Mouse (Mus musculus) lung, embryonic 14.5 days (tissue): ENCODE data around the gene Slc4a8. TPM values are rescaled to one million over a fixed set of nuclear protein-coding genes. Genes with fewer than 3 reads are reported as not detected.
"Not testable (repeated sequence)": the region's sequence is repeated elsewhere in the genome, so short reads cannot be mapped to it uniquely, and the experiment has no call there.

ENCODE experiments used
- ATAC-seq: fragments of 200-750 bp; cut with Nextera tagmentation; 2 replicates; pipeline ENCODE4 v1.8.0; 2017; ENCODE audit warnings: mild to moderate bottlenecking, moderate TSS enrichment, moderate library complexity; ENCODE audit not compliant: insufficient read depth
- DNase-seq: peaks from one replicate; pipeline ENCODE4 v3.0.0-alpha.2; 2015
- H3K27ac ChIP-seq: fragments of 300-500 bp; sonication (generic); 2 replicates; pipeline ENCODE4 v1.5.1; 2014; ENCODE audit warnings: low read depth, mild to moderate bottlenecking, moderate library complexity
- H3K27me3 ChIP-seq: fragments of 300-500 bp; sonication (generic); 2 replicates; pipeline ENCODE4 v1.6.1; 2014; ENCODE audit warnings: low read length, control low read depth; ENCODE audit not compliant: insufficient read depth
- H3K36me3 ChIP-seq: fragments of 300-500 bp; sonication (generic); 2 replicates; pipeline ENCODE4 v1.6.1; 2014; ENCODE audit warnings: control low read depth; ENCODE audit not compliant: insufficient read depth
- H3K4me1 ChIP-seq: fragments of 300-500 bp; sonication (generic); 2 replicates; pipeline ENCODE4 v1.6.1; 2014; ENCODE audit warnings: antibody characterized with exemption, control low read depth; ENCODE audit not compliant: insufficient read depth
- H3K4me2 ChIP-seq: fragments of 300-500 bp; sonication (generic); 2 replicates; pipeline ENCODE4 v1.6.1; 2014; ENCODE audit warnings: mild to moderate bottlenecking
- H3K4me3 ChIP-seq: fragments of 300-500 bp; sonication (generic); 2 replicates; pipeline ENCODE4 v1.5.1; 2014; ENCODE audit warnings: low read depth, low read length
- H3K9ac ChIP-seq: fragments of 300-500 bp; sonication (generic); 2 replicates; pipeline ENCODE4 v1.6.1; 2014
- H3K9me3 ChIP-seq: fragments of 300-500 bp; sonication (generic); 2 replicates; pipeline ENCODE4 v1.6.1; 2016; ENCODE audit warnings: low read depth, low read length, control low read depth
- CTCF ChIP-seq: IDR thresholded peaks from 2 replicates; pipeline ENCODE4 v1.5.1; 2016; ENCODE audit warnings: antibody characterized with exemption, low read depth
- WGBS: fragments of 180-500 bp; shearing (Covaris S2); extraction: QIAGEN DNeasy Blood & Tissue Kit; methylation state at CpG from one replicate; pipeline ENCODE4 v1.1.7; 2014; 5-methylcytosine and 5-hydroxymethylcytosine counted together
- polyA plus RNA-seq: library from polyadenylated mRNA; unstranded; fragments of >200 nt; fragmentation: Nextera tagmentation; extraction: Ambion mirVana; gene quantifications from 2 replicates; pipeline ENCODE4 v1.2.1, GENCODE M21; 2014

Slc4a8 gene
- polyA plus RNA-seq, 1 experiment from 2014 or later: 2.5 TPM

- H3K4me2 ChIP-seq: no peak overlapping the region
- TF ChIP-seq CTCF: no peak
- no peaks in the 10 kb centered on the region for H3K9me3 ChIP-seq
- no peaks in the 10 kb centered on the region for H3K36me3 ChIP-seq
- 64% methylated on average over 5 of the region's 5 CpGs for WGBS
- no peak for DNase-seq
- ATAC-seq: no peak
- H3K27ac ChIP-seq: no peak overlapping the region
- no peaks in the 10 kb centered on the region for H3K4me1 ChIP-seq
- no peak overlapping the region for H3K9ac ChIP-seq
- no peak overlapping the region for H3K4me3 ChIP-seq
- no peaks in the 10 kb centered on the region for H3K27me3 ChIP-seq
Observed at GRCm38 (mm10) chr15:100813501-100813900, 52.0 kb downstream of the Slc4a8 start.

GRCm38 (mm10) chr15:100814066-100814465 is 52.5 kb downstream of the Slc4a8 start:
- Histone ChIP-seq H3K36me3 (no peaks in the 10 kb centered on the region), H3K4me3 (no peak overlapping the region), H3K27ac (no peak overlapping the region), H3K4me1 (no peaks in the 10 kb centered on the region), H3K4me2 (no peak overlapping the region), H3K27me3 (no peaks in the 10 kb centered on the region), H3K9ac (no peak overlapping the region), H3K9me3 (no peaks in the 10 kb centered on the region; the same call in 1 of the 2 replicates)
- no peak for ATAC-seq
- WGBS: 64% methylated on average over 7 of the region's 7 CpGs
- TF ChIP-seq CTCF: no peak
- peak; percentile 13 for DNase-seq

- no peak for TF ChIP-seq CTCF
- H3K4me2 ChIP-seq: no peak overlapping the region
- H3K9ac ChIP-seq: no peak overlapping the region
- H3K4me1 ChIP-seq: no peaks in the 10 kb centered on the region
- WGBS: 68% methylated on average over 8 of the region's 8 CpGs
- H3K36me3 ChIP-seq: no peaks in the 10 kb centered on the region
- H3K27ac ChIP-seq: no peak overlapping the region
- no peaks in the 10 kb centered on the region for H3K27me3 ChIP-seq
- DNase-seq (peak; percentile 9), ATAC-seq (no peak)
- no peaks in the 10 kb centered on the region; the same call in 1 of the 2 replicates for H3K9me3 ChIP-seq
- no peak overlapping the region for H3K4me3 ChIP-seq
Observed at GRCm38 (mm10) chr15:100815310-100815709, 53.8 kb downstream of the Slc4a8 start.

- Histone ChIP-seq H3K4me3 (no peak overlapping the region), H3K4me1 (no peaks in the 10 kb centered on the region), H3K27ac (no peak overlapping the region), H3K9ac (no peak overlapping the region), H3K36me3 (no peaks in the 10 kb centered on the region), H3K4me2 (no peak overlapping the region), H3K9me3 (no peaks in the 10 kb centered on the region; the same call in 1 of the 2 replicates), H3K27me3 (no peaks in the 10 kb centered on the region)
- DNase-seq: no peak
- WGBS: 60% methylated on average over 3 of the region's 3 CpGs
- ATAC-seq: no peak
- TF ChIP-seq CTCF: no peak
Observed at GRCm38 (mm10) chr15:100818860-100819259, 57.3 kb downstream of the Slc4a8 start.

- no peak for ATAC-seq
- 48% methylated on average over 8 of the region's 8 CpGs for WGBS
Observed at GRCm38 (mm10) chr15:100821824-100822223, 60.3 kb downstream of the Slc4a8 start.

GRCm38 (mm10) chr15:100822370-100822769 is 60.8 kb downstream of the Slc4a8 start:
- not testable (repeated sequence) for H3K4me2 ChIP-seq, ATAC-seq, H3K9me3 ChIP-seq, DNase-seq, H3K4me1 ChIP-seq, H3K4me3 ChIP-seq, H3K9ac ChIP-seq, H3K36me3 ChIP-seq, H3K27ac ChIP-seq
- 58% methylated on average over 4 of the region's 4 CpGs for WGBS
- peaks cover 21% of the 10 kb centered on the region for H3K27me3 ChIP-seq

More at GRCm38 (mm10) chr15:100821824-100822223, 60.3 kb downstream of the Slc4a8 start:
- no peak overlapping the region for H3K4me3 ChIP-seq
- no peaks in the 10 kb centered on the region for H3K4me1 ChIP-seq
- DNase-seq: no peak
- no peaks in the 10 kb centered on the region for H3K36me3 ChIP-seq
- TF ChIP-seq CTCF: peak; percentile 24; the same call in 1 of the 2 replicates
- no peak overlapping the region for H3K4me2 ChIP-seq
- H3K9ac ChIP-seq: no peak overlapping the region
- H3K27me3 ChIP-seq: peaks cover 21% of the 10 kb centered on the region
- no peak overlapping the region for H3K27ac ChIP-seq
- no peaks in the 10 kb centered on the region; the same call in 1 of the 2 replicates for H3K9me3 ChIP-seq

GRCm38 (mm10) chr15:100825249-100825856 is 63.8 kb downstream of the Slc4a8 start:
- Histone ChIP-seq H3K4me3 (no peak overlapping the region), H3K36me3 (no peaks in the 10 kb centered on the region), H3K27me3 (peaks cover 21% of the 10 kb centered on the region), H3K9ac (no peak overlapping the region), H3K9me3 (no peaks in the 10 kb centered on the region), H3K4me2 (peak overlapping the region; percentile 18; the same call in 1 of the 2 replicates), H3K27ac (no peak overlapping the region), H3K4me1 (no peaks in the 10 kb centered on the region)
- no peak for DNase-seq
- ATAC-seq: no peak
- no peak for TF ChIP-seq CTCF
- 17% methylated on average over 26 of the region's 26 CpGs for WGBS
